Mouse (Mus musculus): ENCODE results near the gene Ncstn. TPM values are rescaled to one million over a fixed set of nuclear protein-coding genes. Genes with fewer than 3 reads are reported as not detected.

Gene Ncstn
- polyA plus RNA-seq, 1 experiment from 2014 or later = 47.8 TPM

- no peak for ATAC-seq
- peaks cover 4% of the 10 kb centered on the region; the same call in 1 of the 2 replicates for H3K4me1 ChIP-seq
- H3K9ac ChIP-seq = no peak overlapping the region
- peaks cover 56% of the 10 kb centered on the region for H3K27me3 ChIP-seq (replicated peaks)
- no peak overlapping the region for H3K4me2 ChIP-seq
- 45% methylated on average over 13 of the region's 13 CpGs for WGBS (ENCODE audit: insufficient replicate concordance)
- H3K27ac ChIP-seq = no peak overlapping the region
- no peak overlapping the region for H3K4me3 ChIP-seq
- no peaks in the 10 kb centered on the region for H3K9me3 ChIP-seq (replicated peaks)
- no peaks in the 10 kb centered on the region for H3K36me3 ChIP-seq
These were observed 33.3 kb downstream of the Ncstn start for GRCm38 (mm10) chr1:172049131-172049782.

DNA sequence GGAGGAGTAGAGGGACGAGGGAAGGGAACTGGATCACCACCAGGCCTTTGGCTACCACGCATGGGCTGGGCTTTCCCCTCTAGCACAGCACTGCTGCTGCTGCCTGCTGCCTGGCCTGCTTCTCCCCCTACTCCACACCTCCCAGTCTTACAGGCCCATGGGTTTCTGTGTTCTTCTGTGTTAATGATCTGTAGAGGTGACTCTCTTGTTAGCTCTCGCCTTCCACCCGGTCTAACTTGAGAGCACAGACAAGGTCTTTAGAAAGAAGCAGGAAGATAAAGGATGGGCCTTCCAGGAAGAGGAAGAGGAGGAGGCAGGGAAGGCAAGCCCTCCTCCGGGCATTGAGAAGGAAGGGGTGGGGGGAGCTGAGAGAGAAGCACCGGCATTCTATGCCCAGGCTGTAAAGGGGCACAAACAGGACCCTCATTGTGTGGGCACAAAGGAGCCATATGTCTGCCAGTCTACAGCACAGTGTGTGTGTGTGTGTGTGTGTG, 34.3 kb downstream of the Ncstn start:
- H3K27ac ChIP-seq = no peak overlapping the region
- ATAC-seq = no peak
- peaks cover 46% of the 10 kb centered on the region for H3K27me3 ChIP-seq (replicated peaks)
- H3K4me1 ChIP-seq = peaks cover 4% of the 10 kb centered on the region; the same call in 1 of the 2 replicates
- 26% methylated on average over 6 of the region's 6 CpGs for WGBS (ENCODE audit: insufficient replicate concordance)
- no peak overlapping the region; the same call in 1 of the 2 replicates for H3K9ac ChIP-seq
- no peak overlapping the region for H3K4me3 ChIP-seq
- peak overlapping the region; percentile 29 for H3K4me2 ChIP-seq
- no peaks in the 10 kb centered on the region for H3K9me3 ChIP-seq (replicated peaks)
- H3K36me3 ChIP-seq = no peaks in the 10 kb centered on the region

DNA sequence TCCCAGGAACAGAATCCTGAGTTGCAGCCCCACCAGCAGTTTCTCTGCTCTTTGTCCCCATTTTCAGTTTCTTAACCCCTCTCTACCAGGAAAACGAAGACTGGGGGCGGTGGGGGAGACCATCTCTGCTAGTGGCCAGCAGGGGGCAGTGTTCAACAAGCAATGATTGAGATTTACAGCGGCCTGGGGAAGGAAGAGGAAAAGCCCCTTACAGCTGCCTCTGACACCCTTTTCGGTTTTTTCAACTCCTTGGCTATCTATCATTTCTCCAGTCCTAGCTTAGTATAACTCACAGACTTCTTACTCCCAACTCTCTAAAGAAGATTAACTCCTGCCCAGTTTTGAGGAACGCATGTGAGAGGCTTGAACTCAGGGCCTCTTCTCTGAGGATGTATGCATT, 35.7 kb downstream of the Ncstn start:
- ATAC-seq = no peak; the same call in 1 of the 2 replicates
- Histone ChIP-seq H3K9ac (no peak overlapping the region), H3K27me3 (replicated peaks) (peaks cover 32% of the 10 kb centered on the region), H3K9me3 (replicated peaks) (no peaks in the 10 kb centered on the region), H3K4me1 (peaks cover 4% of the 10 kb centered on the region; the same call in 1 of the 2 replicates), H3K4me3 (no peak overlapping the region), H3K36me3 (no peaks in the 10 kb centered on the region), H3K4me2 (no peak overlapping the region), H3K27ac (no peak overlapping the region)
- 12% methylated on average over 5 of the region's 5 CpGs for WGBS (ENCODE audit: insufficient replicate concordance)

DNA sequence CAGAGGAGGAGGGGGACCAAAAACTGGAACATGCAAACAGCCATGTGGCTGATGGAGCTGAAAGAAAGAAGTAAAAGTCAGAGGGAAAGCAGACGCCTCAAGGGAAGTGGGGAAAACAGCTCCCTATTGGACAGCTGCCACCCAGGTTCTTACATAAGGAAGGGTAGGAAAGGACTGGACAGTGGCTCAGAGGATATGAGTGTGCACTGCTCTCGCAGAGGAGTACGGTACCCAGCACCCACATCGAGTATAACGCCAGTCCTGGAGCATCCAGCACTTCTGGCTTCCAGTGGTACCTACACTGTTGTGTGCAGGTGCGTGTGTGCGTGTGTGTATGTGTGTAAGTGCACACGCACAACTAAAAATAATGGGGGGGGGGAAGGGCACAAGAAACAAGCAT, 36.2 kb downstream of the Ncstn start:
- WGBS (ENCODE audit: insufficient replicate concordance) = 55% methylated on average over 8 of the region's 8 CpGs
- Histone ChIP-seq H3K27ac (no peak overlapping the region), H3K9ac (no peak overlapping the region), H3K36me3 (no peaks in the 10 kb centered on the region), H3K4me3 (no peak overlapping the region), H3K4me2 (no peak overlapping the region), H3K9me3 (replicated peaks) (no peaks in the 10 kb centered on the region), H3K4me1 (peaks cover 4% of the 10 kb centered on the region; the same call in 1 of the 2 replicates), H3K27me3 (replicated peaks) (peaks cover 27% of the 10 kb centered on the region; the same call in 1 of the 2 replicates)
- peak; percentile 28; the same call in 1 of the 2 replicates for ATAC-seq

DNA sequence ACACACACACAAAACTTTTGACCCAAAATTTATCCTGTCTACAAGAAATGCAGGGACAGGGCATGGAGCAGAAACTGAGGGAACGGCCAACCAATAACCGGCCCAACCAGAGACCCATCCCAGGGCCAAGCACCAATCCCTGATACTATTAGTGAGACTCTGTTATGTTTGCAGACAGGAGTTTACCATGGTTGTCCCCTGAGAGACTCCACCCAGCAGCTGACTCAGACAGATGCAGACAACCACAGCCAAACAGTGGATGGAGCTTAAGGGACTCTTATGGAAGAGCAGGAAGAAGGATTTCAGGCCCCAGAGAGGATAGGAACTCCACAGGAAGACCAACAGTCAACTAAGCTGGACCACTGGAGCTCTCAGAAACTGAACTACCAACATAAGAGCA, 52.7 kb downstream of the Ncstn start:
- no peaks in the 10 kb centered on the region for H3K36me3 ChIP-seq
- peaks cover 19% of the 10 kb centered on the region for H3K27me3 ChIP-seq (replicated peaks)
- H3K4me1 ChIP-seq = peaks cover 13% of the 10 kb centered on the region; the same call in 1 of the 2 replicates
- no peak for ATAC-seq
- no peaks in the 10 kb centered on the region for H3K9me3 ChIP-seq (replicated peaks)
- no peak overlapping the region for H3K4me3 ChIP-seq
- no peak overlapping the region for H3K4me2 ChIP-seq
- 84% methylated on average over 2 of the region's 2 CpGs for WGBS (ENCODE audit: insufficient replicate concordance)
- H3K27ac ChIP-seq = no peak overlapping the region
- no peak overlapping the region for H3K9ac ChIP-seq

DNA sequence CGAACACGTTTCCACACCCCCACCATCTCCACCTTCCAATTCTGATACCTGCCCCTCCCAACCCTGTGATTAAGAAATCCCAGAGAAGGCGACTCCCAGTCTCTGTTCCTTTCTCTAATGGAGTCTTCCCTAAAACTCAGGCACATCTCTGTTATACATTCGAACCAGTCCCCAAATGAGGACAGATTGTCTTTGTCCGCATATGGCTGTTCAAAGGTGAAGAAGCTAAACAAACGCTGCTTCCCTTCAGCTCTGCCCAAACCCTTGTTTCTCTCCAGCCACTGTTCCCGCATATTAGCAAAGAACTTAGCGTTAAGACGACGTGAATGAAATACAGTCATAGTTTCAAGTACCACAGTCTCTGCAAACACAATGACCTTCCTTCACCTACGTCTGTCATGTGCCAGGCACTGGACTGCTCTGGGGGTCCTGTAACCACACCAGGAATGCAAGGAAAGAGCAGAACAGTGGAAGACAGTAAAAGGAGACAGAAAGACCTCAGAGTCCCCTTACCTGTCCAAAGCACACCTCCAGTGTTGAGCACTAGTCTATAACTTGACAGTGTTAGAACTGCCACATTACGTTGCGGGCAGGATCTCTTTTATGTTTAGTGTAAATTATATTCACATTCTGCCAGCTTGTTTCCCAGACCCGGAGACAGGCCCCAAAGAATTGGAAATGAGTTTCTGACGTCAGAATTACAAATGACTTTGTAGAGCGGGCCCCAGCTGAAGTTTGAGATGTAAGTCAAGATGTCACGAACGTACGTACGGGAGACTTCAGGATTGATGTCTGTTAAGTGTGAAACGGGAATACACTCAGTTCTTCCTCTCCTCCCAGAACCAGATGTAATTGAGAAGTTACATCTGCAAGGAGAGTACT, 54.0 kb downstream of the Ncstn start, which contains the start of gene Vangl2:
TSS of gene Vangl2 (minus strand) at position 51 of the 882 bp plus-strand sequence.
- WGBS (ENCODE audit: insufficient replicate concordance) = 68% methylated on average over 21 of the region's 21 CpGs
- Histone ChIP-seq H3K27me3 (replicated peaks) (peaks cover 19% of the 10 kb centered on the region), H3K9me3 (replicated peaks) (no peaks in the 10 kb centered on the region), H3K9ac (peak within 1 kb of the TSS; percentile 66), H3K36me3 (no peaks in the 10 kb centered on the region), H3K4me1 (peaks cover 19% of the 10 kb centered on the region), H3K4me2 (peak within 1 kb of the TSS; percentile 90), H3K4me3 (peak within 1 kb of the TSS; percentile 68), H3K27ac (peak within 1 kb of the TSS; percentile 54; the same call in 1 of the 2 replicates)
- ATAC-seq = no peak

DNA sequence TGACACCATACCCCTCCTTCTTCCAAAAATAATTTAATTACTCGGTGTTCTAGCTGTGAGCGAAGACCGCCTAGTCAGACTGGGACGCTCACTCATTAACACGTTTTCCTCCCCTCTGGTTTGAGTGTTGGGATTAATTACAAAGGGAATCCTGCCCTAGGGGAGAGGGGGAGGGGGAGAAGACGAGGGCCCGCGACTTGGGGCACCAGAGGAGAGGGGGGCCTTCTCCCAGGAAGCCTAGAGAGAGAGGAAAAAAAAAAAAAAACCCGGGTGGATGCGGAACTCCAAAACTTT, 54.8 kb downstream of the Ncstn start:
- Histone ChIP-seq H3K27ac (no peak overlapping the region), H3K27me3 (replicated peaks) (peaks cover 19% of the 10 kb centered on the region), H3K9ac (peak overlapping the region; percentile 66; the same call in 1 of the 2 replicates), H3K4me3 (peak overlapping the region; percentile 68; the same call in 1 of the 2 replicates), H3K4me2 (peak overlapping the region; percentile 90), H3K4me1 (peaks cover 19% of the 10 kb centered on the region), H3K9me3 (replicated peaks) (no peaks in the 10 kb centered on the region), H3K36me3 (no peaks in the 10 kb centered on the region)
- WGBS (ENCODE audit: insufficient replicate concordance) = 29% methylated on average over 10 of the region's 10 CpGs
- no peak for ATAC-seq

GRCm38 (mm10) chr1:172027010-172027808, 55.4 kb downstream of the Ncstn start:
- H3K4me3 ChIP-seq = peak overlapping the region; percentile 68
- WGBS (ENCODE audit: insufficient replicate concordance) = 2% methylated on average over 47 of the region's 54 CpGs
- H3K9me3 ChIP-seq (replicated peaks) = no peaks in the 10 kb centered on the region
- ATAC-seq = peak; percentile 74
- H3K9ac ChIP-seq = peak overlapping the region; percentile 66
- peak overlapping the region; percentile 54 for H3K27ac ChIP-seq
- peak overlapping the region; percentile 90 for H3K4me2 ChIP-seq
- H3K36me3 ChIP-seq = no peaks in the 10 kb centered on the region
- peaks cover 19% of the 10 kb centered on the region for H3K4me1 ChIP-seq
- H3K27me3 ChIP-seq (replicated peaks) = peaks cover 19% of the 10 kb centered on the region

GRCm38 (mm10) chr1:172026201-172026901, 56.2 kb downstream of the Ncstn start:
- Histone ChIP-seq H3K9me3 (replicated peaks) (no peaks in the 10 kb centered on the region), H3K27ac (no peak overlapping the region; the same call in 1 of the 2 replicates), H3K4me1 (peaks cover 19% of the 10 kb centered on the region), H3K9ac (peak overlapping the region; percentile 66), H3K27me3 (replicated peaks) (peaks cover 19% of the 10 kb centered on the region), H3K4me2 (peak overlapping the region; percentile 90), H3K36me3 (no peaks in the 10 kb centered on the region), H3K4me3 (peak overlapping the region; percentile 68)
- WGBS (ENCODE audit: insufficient replicate concordance) = 10% methylated on average over 23 of the region's 23 CpGs
- ATAC-seq = peak; percentile 43

DNA sequence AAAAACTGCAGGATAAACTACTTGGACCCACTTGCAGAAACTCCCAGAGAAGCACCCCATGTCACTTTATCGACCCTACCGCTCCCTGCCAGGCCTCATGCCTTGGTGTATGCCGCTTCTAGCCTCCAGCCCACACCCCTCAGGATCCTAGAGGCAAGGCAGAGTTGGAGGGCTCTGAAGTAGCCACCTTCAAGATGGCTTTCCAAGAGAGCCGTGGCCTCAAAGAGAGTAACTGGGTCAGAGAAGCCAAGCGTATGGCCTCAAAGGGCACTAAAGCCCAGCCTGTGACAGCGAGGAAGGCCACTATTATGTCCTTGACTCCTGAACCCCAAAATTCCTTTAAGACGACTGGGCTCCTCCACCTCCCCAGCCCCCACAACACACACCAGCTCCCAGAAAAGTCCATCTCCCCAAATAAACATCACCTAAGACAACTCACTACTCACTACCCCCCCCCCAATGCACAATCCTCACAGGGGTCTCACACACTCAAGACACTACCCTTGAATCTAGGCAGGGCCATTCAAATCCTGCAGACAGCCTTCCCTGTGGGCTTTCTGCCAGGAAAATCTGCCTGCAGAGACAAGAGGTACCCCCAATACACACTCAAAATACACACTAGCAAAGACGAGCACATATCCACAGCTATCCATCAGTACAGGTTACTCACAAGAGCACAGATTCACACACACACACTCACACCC, 57.2 kb downstream of the Ncstn start:
- ATAC-seq = no peak
- Histone ChIP-seq H3K9me3 (replicated peaks) (no peaks in the 10 kb centered on the region), H3K27ac (no peak overlapping the region), H3K9ac (no peak overlapping the region), H3K4me3 (no peak overlapping the region), H3K4me2 (0 out of 2 replicates have a peak overlapping the region, but pooled peaks have one; percentile 90), H3K36me3 (no peaks in the 10 kb centered on the region), H3K27me3 (replicated peaks) (peaks cover 19% of the 10 kb centered on the region), H3K4me1 (peaks cover 19% of the 10 kb centered on the region)
- WGBS (ENCODE audit: insufficient replicate concordance) = 65% methylated on average over 8 of the region's 8 CpGs

All from liver, embryonic 12.5 days (tissue).